Mouse (Mus musculus): ENCODE measurements around the gene Pcp4l1. TPM values are rescaled to one million over a fixed set of nuclear protein-coding genes. Genes with fewer than 3 reads are reported as not detected.
"Not testable (repeated sequence)": the region's sequence is repeated elsewhere in the genome, so short reads cannot be mapped to it uniquely, and the experiment has no call there.

Gene Pcp4l1
- total RNA-seq (2021) = 100 to 1,000 TPM; 253 to 281 TPM

DNA sequence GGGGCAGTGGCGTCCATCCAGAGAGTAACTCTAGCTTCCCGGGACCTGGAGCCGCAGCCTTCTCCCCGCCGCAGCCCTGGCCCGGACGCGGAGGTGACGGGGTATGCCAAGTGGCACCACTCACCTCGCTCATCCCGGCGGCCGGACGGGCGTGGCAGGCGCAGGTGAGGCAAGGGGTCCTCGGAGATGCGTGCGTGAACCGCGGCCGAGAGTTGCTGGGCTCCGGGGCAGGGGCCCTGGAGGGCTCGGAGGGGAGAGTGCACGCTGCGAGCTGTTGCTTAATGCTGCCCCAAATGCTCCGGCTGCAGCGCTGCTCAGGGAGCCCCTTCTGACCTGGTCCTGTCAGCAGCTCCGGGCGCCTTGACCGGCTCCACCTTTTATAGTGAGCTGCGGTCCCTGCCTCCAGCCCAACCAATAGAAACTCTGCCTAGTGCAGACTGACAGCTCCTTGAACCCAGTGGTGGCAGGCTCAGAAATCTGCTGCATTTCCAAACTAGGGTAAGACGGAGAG is at the start of gene Pcp4l1:
Pcp4l1 (minus strand) TSS at position 382 of the 511 bp plus-strand sequence.
- peak; percentile 70 for DNase-seq (ENCODE audit: low spot score)
- intact Hi-C loops (cut with DNase I) = loop anchor here (2.0 kb wide), 1 partner anchor 29 kb away; no protein-coding TSS in a partner anchor

DNA sequence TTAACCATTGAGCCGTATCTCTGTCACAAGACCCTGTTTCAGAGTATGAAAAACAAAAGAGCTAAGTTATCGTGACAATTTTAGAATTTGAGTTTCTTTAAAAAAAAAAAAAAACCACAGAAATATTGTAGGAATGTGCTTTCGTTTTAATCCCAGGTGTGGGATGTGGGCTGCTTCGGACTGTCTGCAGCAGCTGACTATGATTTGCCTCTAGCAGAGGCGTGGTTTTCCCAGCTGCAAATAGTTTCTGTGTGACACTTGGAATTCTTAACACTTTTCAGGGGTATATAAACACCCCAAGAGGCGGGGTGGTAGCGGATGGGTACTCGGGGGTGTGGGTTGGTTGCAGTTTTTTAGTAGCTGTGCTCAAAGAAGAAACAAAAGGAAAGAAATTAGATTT is 49.3 kb upstream of the Pcp4l1 start:
- intact Hi-C loops (cut with DNase I) = no loop called here
- DNase-seq (ENCODE audit: low spot score) = no peak

DNA sequence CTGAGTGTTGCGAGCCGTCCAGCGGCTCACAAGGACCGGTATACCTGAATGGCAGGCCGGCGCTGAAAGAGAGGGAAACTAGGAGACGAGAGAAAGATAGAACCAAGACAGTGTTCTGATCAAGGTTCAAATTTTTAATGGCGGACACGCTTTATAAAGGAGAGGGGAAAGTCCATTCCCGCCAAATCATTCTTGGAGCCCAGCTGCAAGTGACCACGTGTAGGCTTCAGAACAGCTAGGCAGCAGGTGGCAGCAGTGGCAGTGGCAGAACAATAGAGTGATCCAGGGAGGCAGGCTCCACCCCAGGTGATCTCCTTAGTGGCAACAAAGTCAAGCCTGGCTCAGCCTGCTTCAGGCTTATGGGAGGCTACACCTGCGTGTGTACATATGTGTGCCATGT is 45.9 kb upstream of the Pcp4l1 start:
- DNase-seq (ENCODE audit: low spot score); intact Hi-C loops (cut with DNase I): not testable (repeated sequence)

DNA sequence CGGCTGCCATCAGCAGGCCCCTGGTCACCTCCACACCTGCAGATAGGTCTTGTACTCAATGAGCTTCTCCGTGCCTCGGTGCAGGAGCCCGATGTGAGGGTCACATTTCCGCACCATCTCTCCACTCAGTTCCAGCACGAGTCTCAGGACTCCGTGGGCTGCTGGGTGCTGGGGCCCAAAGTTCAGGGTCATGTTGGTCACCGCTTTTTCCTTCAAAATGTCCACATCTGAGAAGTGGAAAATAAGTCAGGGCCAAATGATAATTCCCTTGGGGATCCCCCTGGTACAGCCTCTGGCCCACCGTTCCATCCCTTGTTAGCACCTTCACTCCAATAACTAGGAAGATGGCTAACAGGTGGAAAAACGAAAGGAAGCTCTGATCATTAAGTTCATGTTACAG is 44.8 kb upstream of the Pcp4l1 start:
- DNase-seq (ENCODE audit: low spot score) = no peak

DNA sequence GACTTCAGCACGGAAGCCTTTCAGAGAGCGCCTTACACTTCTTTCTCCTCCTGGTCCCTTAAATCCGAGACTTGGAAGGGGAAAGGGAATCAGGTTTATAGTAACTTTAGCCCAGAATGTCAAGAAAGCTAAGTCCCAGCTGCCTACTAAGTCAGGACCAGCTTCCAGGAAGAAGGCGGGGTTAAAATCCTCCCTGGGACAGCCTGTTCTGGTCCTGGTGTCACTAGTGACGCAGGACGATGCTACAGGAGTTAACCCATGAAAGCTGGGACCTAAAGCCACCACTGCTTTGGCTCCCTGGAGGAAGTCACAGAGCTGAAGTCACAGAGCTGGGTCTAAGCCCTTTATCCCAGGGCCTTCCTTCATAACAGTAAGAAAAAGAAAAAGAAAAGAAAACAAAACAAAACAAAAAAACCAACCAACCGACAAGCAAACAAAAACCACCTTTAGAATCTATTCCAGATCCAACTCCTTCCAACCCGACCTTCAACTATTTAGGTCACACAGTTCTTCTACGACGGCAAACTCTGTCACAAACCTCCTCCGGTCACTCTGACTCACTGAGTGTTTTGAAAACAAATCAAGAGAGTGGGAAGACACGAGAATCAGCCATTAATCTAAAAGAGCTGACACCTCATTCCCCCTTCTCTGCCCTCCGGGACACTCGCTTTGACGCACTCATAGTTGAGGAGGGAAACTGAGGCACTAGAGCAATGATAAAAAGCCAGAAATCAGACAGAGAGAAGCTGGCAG is 44.1 kb upstream of the Pcp4l1 start:
- peak; percentile 46 for DNase-seq (ENCODE audit: low spot score)
- intact Hi-C loops (cut with DNase I) = no loop called here

More for the DNA sequence above, 44.8 kb upstream of the Pcp4l1 start:
- intact Hi-C loops (cut with DNase I) = no loop called here

GRCm38 (mm10) chr1:171238463-171238862 is 42.4 kb upstream of the Pcp4l1 start:
- intact Hi-C loops (cut with DNase I) = no loop called here
- DNase-seq (ENCODE audit: low spot score) = no peak

- no peak for DNase-seq (ENCODE audit: low spot score)
- intact Hi-C loops (cut with DNase I) = no loop called here
These were observed 41.4 kb upstream of the Pcp4l1 start for GRCm38 (mm10) chr1:171237438-171237837.

GRCm38 (mm10) chr1:171235791-171236190 is 39.7 kb upstream of the Pcp4l1 start:
- intact Hi-C loops (cut with DNase I) = no loop called here
- no peak for DNase-seq (ENCODE audit: low spot score)

DNA sequence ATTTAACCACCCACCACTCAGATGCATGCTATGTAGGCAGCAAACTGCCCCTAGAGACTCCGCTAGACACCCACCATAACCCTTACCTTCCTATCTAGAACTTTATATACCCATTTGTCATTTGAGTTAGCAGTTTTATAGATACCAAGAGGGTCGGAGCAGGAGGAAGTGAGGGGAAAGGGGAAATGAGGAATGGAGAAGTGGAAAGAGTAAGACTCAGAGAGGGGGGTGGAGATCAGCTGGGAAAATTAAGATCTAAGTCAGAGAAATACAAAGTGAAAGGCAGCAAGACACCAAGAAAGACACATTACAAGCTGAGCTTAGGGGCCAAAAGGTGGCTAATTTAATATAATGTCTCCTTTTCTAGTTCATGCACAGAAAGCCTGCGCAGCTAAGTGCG is 38.5 kb upstream of the Pcp4l1 start:
- intact Hi-C loops (cut with DNase I) = no loop called here

DNA sequence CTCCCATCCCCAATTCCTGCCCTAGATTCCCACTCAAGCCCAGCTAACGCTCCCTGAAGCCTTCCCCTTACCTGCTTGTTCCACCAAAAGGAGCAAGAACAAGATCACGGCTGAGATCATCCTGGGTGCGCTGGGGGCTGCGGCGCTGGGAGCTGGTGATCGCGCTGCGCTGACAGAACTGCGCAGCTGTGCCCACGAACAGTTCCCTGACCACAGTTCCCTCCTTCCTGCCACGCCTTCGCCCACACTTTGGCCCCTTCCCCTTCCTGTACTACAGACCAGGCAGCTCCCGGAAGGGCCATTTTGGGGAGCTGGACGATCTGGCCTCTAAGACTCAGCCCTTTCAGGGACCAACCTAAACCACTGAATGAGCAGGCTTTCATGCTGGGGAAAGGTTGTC is 38.1 kb upstream of the Pcp4l1 start, which contains the start of gene Fcer1g:
Fcer1g (minus strand) TSS at position 240 of the 400 bp plus-strand sequence.
- DNase-seq (ENCODE audit: low spot score) = no peak
- intact Hi-C loops (cut with DNase I) = no loop called here

More for the DNA sequence above, 38.5 kb upstream of the Pcp4l1 start:
- DNase-seq (ENCODE audit: low spot score) = no peak

DNA sequence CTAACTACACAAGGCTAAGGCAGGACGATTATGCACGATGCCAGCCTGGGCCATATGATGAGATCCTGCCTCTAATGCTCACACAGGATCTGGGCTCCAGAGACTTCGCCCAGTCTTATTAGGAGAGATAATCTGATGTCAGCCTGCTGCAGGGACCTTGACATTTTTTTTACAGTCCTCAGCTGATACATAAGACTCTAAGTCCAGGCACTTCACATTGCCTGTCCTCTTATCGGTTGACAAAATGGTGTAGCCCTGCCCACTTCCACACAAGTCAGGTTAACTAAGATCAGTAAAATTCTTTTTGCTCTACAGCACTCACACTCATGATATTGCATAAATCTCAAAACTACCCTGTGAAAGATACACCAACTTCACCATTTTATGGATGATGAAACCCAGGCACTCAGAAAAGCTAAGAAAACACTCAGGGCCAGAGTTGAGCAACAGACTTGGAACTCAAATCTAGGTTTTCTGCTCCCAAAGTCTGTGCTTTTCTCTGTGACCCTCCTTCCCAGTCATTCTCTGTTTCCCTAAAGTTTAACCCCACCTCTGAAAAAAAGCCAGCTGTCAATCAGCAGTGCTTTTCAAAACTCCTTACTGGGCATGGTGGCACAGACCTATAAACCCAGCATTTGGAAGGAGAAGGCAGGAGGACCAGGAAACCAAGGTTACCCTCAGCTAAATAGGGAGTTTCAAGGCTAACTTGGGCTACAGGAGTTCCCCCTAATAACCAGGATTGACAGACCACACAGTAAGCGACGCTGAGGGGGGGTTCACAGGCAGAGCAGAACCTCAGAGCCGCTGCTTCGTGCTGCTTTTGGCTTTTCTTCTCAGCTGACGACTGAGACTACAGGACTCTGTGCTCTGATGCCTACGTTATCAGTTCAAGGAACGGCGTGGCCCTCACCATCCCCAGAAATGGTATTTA is 37.0 kb upstream of the Pcp4l1 start:
- intact Hi-C loops (cut with DNase I) = no loop called here
- no peak for DNase-seq (ENCODE audit: low spot score)

DNA sequence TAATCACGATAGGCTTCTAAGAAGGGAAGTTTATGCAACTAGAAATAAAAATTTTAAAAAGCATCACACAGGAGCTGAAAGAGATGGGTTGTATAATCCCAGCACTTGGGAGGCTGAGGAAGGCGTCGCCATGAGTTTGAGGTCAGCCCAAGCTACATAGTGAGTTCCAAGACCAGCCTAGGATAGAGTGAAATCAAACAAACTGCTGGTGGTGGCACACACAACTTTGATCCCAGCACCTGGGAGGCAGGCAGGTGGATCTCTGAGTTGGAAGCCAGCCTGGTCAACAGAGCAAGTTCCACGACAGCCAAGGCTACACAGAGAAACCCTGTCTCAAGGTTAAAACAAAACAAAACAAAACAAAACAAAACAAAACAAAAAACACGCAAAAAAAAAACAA is 36.3 kb upstream of the Pcp4l1 start:
- no peak for DNase-seq (ENCODE audit: low spot score)
- intact Hi-C loops (cut with DNase I) = no loop called here

GRCm38 (mm10) chr1:171231844-171232243 is 35.8 kb upstream of the Pcp4l1 start:
- DNase-seq (ENCODE audit: low spot score) = no peak
- intact Hi-C loops (cut with DNase I) = no loop called here

- DNase-seq (ENCODE audit: low spot score) = no peak
- intact Hi-C loops (cut with DNase I) = no loop called here
These were observed 34.1 kb upstream of the Pcp4l1 start for GRCm38 (mm10) chr1:171230215-171230614.

DNA sequence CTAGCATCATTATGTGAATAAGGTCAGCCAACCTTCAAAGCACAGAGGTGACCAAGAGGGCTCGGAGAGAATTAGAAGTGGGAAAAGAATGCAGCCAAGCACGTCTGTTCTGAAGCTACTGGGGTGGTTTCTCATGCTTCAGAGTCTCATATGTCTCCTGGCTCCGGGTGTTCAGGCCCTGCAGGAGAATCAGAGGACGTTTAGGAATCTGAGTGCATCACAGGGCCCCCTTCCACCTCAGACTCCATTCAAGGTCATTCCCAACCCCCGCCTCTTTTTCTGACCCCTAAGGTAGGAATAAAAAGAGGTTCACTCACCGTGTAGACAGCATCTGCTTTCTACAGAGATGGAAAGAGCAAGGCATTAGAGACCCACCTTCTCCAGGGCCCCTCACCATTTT is 33.7 kb upstream of the Pcp4l1 start:
- intact Hi-C loops (cut with DNase I) = no loop called here
- no peak for DNase-seq (ENCODE audit: low spot score)

- intact Hi-C loops (cut with DNase I) = loop anchor here (2.0 kb wide), 1 partner anchor 29 kb away; no protein-coding TSS in a partner anchor
- DNase-seq (ENCODE audit: low spot score) = no peak
These were observed 31.8 kb upstream of the Pcp4l1 start for GRCm38 (mm10) chr1:171227879-171228278.

- intact Hi-C loops (cut with DNase I) = loop anchor here (2.0 kb wide), 1 partner anchor 30 kb away; no protein-coding TSS in a partner anchor
- no peak for DNase-seq (ENCODE audit: low spot score)
These were observed 30.7 kb upstream of the Pcp4l1 start for GRCm38 (mm10) chr1:171226780-171227179.

- intact Hi-C loops (cut with DNase I) = no loop called here
- no peak for DNase-seq (ENCODE audit: low spot score)
These were observed 28.8 kb upstream of the Pcp4l1 start, which contains the start of gene Apoa2 for GRCm38 (mm10) chr1:171224857-171225256. Gene Apoa2, plus strand, starts transcription at chr1:171225054.

DNA sequence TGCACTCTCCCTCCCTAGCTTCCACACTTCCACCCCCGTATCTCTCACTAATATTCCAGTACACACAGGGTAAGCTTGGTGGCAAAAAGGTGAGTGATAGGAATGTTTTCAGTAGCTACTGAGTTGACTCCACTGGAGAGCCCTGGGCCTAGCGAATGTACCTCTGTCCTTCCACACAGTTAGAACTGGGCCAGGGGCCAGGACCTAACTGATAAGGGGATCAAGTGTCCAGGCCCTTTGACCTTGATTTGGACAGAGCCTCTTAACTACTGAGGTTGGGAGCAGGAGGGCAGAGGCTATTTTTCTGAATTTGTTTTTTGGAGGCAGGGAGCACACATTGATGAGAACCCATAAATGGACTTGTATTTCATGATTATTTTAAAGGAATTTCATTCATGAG is 27.7 kb upstream of the Pcp4l1 start:
- intact Hi-C loops (cut with DNase I) = no loop called here
- no peak for DNase-seq (ENCODE audit: low spot score)

DNA sequence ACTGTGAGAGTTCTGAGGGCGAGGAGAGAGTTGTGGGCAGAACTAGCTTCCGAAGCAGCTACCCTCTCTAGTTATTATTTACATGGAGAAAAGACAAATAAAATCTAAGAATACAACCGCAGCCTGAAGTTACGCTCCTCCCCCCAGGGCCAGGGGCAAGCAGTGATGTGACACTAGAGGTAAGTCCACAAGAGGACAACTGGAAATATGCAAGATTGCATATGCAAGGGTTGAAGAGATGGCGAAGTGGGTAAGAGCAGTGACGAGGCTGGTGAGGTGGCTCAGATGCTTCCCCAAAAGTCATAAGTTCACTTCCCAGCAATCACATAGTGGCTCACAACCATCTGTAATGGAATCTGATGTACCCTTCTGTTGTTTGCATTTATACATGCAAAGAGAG is 27.1 kb upstream of the Pcp4l1 start:
- intact Hi-C loops (cut with DNase I) = no loop called here
- no peak for DNase-seq (ENCODE audit: low spot score)
